Comparison of ENCODE assay signal across 25 mouse cellular contexts in genomic region chrX:73739151-73739550, GRCm38 (mm10). TPM values are rescaled to one million over a fixed set of nuclear protein-coding genes. Genes with fewer than 3 reads are reported as not detected.
"Had no signal": no experiment of that assay in that cellular context is flagged by ENCODE, and none has a peak within 500 bp of the region (broad histone marks: within the 10 kb centered on the region; RNA-seq: fewer than 3 reads in every experiment).

No protein-coding gene starts in this region.

- H3K9me3 ChIP-seq: heart, embryonic 10.5 days; heart, embryonic 12.5 days; hindbrain, embryonic 10.5 days; hindbrain, embryonic 12.5 days; intestine, embryonic 15.5 days; limb, embryonic 10.5 days; limb, embryonic 12.5 days; liver, embryonic 13.5 days had no signal

- H3K9ac ChIP-seq: heart, embryonic 12.5 days; hindbrain, embryonic 12.5 days; hindbrain, embryonic 14.5 days; intestine, embryonic 15.5 days; limb, embryonic 12.5 days; liver, embryonic 13.5 days had no signal

- H3K27me3 ChIP-seq: hindbrain, embryonic 12.5 days; intestine, embryonic 15.5 days; liver, embryonic 13.5 days had no signal

- H3K4me1 ChIP-seq: heart, embryonic 10.5 days; heart, embryonic 12.5 days; hindbrain, embryonic 10.5 days; hindbrain, embryonic 12.5 days; intestine, embryonic 15.5 days; limb, embryonic 10.5 days; limb, embryonic 12.5 days; liver, embryonic 13.5 days had no signal

- H3K36me3 ChIP-seq: heart, embryonic 10.5 days; hindbrain, embryonic 12.5 days; intestine, embryonic 15.5 days; limb, embryonic 10.5 days; limb, embryonic 12.5 days; liver, embryonic 13.5 days had no signal

- H3K27ac ChIP-seq: gastrocnemius, adult 2 months; heart, embryonic 10.5 days; hindbrain, embryonic 10.5 days; hindbrain, embryonic 12.5 days; hindbrain, embryonic 14.5 days; intestine, embryonic 15.5 days; layer of hippocampus, adult 2 months; left cerebral cortex, adult 2 months; limb, embryonic 10.5 days; limb, embryonic 12.5 days; liver, embryonic 13.5 days had no signal

- H3K4me3 ChIP-seq: gastrocnemius, adult 2 months; heart, embryonic 10.5 days; heart, embryonic 12.5 days; hindbrain, embryonic 10.5 days; hindbrain, embryonic 12.5 days; intestine, embryonic 15.5 days; layer of hippocampus, adult 2 months; left cerebral cortex, adult 2 months; limb, embryonic 10.5 days; limb, embryonic 12.5 days; liver, embryonic 13.5 days had no signal

- DNase-seq: gastrocnemius, adult 2 months; gastrocnemius, postnatal 10 days; gastrocnemius, postnatal 25 days; heart, adult 18-20 months; heart, postnatal 10 days; heart, postnatal 4 days; kidney, adult 18-20 months; kidney, adult 8-10 months; kidney, postnatal 10 days; kidney, postnatal 25 days; kidney, postnatal 4 days; liver; liver, embryonic 13.5 days had no signal

RNA-seq across cellular contexts. Expression of gene Plxnb3, which starts 17.7 kb away (rescaled TPM):
- polyA plus RNA-seq: inflammation-experienced regulatory T-cells, adult 6 months; limb, embryonic 10.5 days had no signal

RNA-seq across cellular contexts. Expression of gene Srpk3, which starts 35.1 kb away (rescaled TPM):
- total RNA-seq: granulocyte monocyte progenitor cell, adult 5-6 weeks had no signal
